Mouse (Mus musculus) spleen, adult 12 weeks (tissue): ENCODE data around the gene Gm9958.

ENCODE experiments used
- DNase-seq: peaks from one replicate; pipeline ENCODE4 v3.0.0; 2022; ENCODE audit warnings: low spot score

Gm9958 gene

GRCm38 (mm10) chr5:90405210-90405609 is 38.2 kb downstream of the Gm9958 start:
- no peak for DNase-seq

DNA sequence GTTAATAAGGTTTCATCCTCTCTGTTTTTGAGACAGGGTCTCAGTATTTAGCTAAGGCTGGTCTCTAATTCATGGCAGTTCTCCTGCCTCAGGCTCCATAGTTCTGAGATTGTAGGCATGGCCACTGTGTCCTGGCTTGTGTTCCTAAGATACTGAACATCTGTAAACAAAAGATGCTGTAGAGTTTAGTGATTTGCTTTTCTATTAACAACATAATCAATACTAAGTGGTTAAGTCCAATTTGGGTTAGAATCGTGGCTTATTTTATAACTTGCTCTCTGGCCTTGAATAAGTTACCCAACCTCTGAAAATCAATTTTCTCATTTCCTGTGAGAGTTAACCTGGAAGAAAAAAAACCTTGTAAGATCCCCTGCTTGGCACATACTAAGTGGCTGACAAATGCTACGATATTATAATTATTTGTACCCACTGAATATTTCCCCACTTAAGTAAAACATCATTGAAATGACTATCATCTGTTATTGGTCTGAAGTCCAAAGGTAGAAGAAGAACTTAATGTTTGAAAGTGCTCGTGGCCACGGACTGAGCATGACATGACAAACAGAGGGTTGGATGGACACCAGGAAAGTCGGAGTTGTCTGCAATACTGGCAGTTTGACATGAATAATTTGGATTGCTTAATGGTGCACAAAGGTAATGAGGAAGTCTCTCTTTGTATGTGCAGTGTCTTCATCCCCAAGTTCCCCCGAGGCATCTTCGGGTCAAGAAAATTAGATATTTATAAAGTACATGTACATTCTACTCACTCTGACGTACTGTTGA is 47.3 kb downstream of the Gm9958 start:
- DNase-seq, result no peak

DNA sequence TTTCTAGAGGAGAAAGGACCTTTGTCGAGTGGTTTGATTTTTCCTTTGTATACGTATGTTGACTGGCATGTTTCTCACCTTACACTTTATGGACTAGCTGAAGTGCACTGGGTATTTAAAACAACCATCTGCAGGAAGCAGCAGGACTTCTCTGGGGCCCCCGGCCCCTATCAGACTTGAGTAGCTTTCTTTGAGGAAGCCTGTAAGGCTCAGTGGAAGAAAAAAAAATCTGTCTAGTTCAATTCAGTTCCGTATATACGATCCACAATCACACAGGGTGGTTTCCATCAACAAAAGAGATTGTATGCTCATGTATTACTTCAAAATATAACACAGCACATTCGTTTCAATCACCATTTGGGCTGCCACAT is 47.9 kb downstream of the Gm9958 start:
- DNase-seq, result no peak
